Mouse (Mus musculus) frontal cortex, adult (tissue): ENCODE results near the gene Sec63.

Source experiments
- ATAC-seq: cut with Nextera tagmentation; 2 replicates; pipeline ENCODE4 v1.9.2; 2017; ENCODE audit warnings: mild to moderate bottlenecking, moderate library complexity, mixed read lengths; ENCODE audit not compliant: low TSS enrichment

Sec63 gene

DNA sequence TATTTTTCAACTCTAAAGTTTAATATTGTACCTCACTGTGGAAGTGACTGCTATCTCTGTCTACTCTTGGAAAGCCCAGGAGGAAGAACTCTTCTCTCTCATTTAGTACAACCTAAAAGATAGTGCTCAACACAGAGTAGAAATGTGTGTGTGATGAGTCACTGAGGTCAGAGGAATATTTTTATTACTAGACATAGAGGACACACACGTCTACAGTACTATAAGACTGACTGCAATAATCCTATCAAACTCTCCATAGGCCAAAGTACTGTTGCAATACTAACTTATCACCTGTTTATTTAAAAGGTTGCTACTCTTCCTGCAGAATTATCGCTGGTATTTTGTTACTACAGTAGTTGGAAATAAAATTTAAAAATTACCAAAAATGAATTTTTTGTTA lies 68.7 kb downstream of the Sec63 start:
- no peak for ATAC-seq

DNA sequence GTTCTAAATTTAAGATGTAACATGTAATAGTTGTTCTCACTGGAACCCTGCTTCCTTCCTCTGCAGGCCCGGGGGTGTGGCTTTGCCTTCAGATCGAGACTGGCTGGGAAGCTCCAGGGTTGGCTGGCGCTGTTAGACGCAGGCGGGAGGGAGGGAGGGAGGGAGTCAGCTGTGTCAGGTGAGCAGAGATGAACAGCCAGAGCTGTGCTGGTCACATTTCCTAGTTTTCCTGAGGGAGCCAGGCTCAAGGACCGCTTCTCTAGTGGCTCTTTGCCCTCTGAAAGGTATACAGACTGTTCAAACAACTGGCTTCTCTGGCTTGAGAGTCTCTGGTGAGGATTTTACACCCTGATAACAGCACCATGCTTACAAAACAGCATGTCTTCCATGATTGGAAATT lies 69.1 kb downstream of the Sec63 start:
- ATAC-seq = no peak

DNA sequence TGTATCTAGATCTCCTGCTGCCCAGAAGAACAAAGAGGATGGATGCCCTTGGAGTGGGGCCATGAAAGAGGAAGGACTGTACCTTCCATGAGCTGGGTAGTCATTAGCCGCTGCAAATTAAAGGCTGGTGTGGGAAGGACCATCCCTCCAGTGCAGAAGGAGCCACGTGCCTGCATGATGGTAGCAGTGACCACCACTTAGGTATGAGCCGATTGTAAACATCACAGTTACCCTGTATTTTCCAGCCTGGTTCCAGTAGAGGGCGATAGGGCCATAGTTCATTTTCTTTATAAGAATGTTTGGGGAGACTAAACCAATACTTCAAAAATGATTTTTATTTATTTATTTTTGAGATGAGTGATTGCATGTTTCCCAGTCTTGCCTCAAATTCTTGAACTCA lies 71.4 kb downstream of the Sec63 start:
- 0 out of 2 replicates have a peak, but pooled peaks have one; percentile 44 for ATAC-seq

DNA sequence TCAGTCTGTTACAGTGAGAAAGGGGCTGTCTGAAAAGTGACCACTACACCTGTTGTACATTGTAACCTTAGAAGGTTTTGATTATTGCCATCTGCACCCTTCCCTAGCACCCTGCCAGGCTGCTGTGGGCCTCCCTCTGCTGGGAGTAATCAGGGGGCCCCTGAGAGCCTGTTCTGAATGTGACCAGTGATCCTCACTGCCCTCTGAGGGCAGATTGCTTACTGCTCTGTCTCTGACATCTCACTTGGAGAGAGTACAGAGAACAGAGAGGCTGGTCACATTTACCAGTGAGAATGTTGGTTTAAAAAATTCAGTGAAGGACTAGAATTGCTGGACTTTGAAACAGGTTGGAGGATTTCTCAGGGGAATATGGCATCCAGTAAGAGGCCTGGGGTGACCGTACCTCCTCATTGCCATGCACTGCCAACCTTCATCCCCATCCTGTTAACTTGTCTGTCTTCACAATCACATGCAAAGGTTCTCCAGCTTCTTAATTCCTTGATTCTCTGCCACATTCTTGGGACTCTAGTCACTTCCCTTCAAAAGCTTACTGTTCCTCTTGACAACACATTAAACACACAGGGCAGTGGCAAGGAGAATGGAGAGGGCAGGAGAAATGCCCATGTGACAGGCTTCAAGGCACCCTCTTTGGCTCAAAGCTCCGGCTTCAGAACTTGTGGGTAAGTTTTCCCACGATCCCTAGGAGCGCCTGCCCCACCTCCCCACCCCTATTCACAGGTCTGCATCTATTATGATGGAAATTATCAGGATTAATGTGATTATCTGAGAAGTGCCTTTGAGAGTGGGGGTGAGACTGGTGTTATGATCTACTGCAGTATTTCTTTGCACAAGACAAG lies 72.8 kb downstream of the Sec63 start:
- ATAC-seq = no peak

DNA sequence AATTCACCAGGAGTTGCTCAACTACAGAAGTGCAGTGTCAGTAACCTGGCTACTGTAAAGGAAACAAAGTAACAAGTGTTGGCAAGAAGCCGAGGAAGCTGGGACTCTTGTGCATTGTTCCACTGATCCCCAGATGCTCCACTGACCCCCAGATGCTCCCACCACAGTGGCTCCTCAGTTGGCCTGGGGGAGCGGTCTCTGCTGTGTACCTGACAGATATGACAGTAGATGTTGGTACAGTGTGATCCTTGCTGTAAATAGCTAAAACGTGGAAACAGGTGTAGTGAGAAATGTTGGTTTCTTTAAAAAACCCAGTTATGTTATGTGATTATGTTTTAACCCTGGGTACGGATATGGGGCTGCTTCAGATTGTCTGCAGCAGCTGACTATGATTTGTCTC lies 76.8 kb downstream of the Sec63 start:
- ATAC-seq = no peak

DNA sequence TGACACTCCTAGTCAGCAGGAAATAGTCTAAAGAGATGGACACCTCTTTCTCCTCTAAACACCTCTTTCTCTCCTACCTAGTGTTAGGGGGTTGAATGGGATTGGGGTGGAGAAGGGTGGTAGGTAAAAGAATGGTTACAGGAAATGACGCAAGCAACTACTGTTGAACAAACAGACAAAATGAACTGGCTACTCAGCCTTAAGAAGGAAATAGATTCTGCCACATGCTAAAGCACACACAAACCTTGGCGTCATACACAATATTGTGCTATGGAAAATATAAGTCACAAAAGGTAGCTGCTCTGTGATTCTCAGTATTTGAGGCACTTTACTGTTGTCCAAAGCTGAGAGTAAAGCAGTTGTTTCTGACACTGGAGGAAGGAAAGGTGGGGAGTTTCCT lies 77.4 kb downstream of the Sec63 start:
- ATAC-seq = no peak

DNA sequence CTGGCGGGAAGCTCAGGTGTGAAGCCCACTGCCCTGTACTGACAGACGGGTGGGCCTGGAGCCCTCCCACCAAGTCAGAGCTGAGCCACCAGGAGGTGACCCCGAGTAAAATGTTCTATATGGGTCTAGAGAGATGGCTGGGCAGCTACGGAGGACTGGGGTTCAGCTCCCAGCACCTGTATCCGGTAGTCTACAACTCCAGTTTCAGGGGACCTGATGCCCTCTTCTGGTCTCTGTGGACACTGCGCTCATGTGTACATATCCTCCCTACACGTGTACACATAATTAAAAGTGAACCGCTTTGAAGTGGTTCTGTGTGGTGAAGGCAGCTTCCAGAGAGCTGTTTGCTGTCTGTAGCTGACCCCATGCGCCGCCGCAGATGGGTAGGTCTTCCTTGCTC lies 78.7 kb downstream of the Sec63 start:
- no peak for ATAC-seq

DNA sequence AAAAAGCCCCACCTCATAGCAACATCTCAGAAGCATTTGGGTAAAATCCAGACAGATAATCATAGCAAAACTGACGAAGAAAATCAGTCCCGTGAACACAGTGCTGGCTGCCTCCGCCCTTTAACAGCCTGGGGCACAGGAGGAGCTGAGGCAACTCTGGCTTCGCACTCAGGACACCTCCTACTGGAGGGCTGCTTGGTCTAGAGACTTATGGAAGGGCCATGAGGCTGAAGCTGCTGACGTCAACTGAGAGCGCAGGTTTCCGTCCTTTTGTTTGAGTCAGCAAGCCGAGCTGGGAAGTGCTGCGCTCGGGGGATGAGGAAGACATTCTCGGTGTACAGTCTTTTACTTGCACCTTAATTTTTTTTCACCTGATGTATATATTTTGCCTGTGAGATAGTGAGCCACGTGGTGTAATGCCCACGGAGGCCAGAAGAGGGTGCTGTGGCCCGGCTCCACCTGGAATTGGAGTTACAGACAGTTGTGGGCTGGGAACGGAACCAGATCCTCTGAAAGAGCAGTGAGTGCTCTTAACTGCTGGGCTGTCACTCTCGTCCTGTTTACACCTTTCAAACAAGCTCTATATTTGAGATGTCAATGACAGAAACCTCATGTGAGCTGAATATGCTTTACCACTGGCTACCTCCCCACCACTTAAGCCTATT lies 80.4 kb downstream of the Sec63 start:
- peak; percentile 4; the same call in 1 of the 2 replicates for ATAC-seq

DNA sequence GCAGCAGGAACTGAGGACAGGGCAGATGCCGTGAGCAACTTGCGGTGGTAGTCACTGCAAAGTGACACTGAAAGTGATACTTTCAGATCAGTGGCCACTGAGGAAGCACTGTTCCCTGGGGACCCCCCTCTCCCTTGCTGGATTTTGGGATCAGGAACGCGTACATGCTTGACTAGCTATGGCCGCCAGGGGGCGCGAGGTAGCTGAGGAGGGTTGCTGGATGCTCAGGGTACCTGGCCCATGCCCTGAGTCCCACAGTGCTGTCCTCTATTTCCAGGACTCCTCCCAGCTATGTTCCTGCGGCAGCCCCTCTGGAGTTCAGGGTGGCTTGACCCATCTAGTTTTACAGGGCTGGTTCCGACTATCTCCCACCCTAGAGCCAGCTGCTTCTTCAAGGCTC lies 81.1 kb downstream of the Sec63 start:
- ATAC-seq = peak; percentile 77

DNA sequence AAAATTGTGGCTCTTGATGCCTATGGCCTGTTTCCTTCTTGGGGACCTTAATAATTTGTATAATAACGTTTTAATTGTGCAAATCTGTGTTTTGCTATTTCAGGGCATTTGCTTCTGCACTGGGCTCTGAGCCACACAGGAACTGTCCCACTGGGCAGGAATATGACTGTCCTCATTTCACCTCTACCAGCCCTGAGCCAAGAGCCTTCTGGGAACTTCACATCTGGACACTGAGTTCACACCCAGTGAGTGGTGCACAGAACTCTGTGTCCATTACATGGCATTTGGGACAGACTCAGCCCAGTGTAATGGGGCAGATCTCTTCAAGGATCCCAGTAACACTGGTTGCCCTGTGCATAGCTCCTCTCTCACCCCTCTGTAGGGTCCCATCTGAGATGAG lies 82.1 kb downstream of the Sec63 start:
- ATAC-seq = no peak

DNA sequence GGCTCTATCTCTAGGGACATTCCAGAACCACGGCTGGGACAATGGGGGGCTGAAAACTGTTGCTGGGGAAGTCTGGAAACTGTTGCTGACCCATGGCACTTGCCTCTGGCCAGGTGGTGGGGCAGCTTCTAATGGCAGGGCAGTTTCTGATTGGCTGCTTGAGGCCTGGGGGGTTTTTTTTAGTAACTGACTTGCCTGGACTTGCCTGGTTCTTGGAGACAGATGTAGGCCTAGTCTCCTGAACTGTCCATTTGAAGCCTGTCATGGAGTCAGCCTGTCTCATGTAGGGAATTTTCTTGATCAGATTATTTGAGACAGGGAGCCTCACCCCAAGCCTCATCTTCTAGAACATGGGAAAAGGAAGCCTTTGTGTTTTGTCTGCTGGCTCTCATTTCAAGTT lies 84.2 kb downstream of the Sec63 start:
- no peak for ATAC-seq

DNA sequence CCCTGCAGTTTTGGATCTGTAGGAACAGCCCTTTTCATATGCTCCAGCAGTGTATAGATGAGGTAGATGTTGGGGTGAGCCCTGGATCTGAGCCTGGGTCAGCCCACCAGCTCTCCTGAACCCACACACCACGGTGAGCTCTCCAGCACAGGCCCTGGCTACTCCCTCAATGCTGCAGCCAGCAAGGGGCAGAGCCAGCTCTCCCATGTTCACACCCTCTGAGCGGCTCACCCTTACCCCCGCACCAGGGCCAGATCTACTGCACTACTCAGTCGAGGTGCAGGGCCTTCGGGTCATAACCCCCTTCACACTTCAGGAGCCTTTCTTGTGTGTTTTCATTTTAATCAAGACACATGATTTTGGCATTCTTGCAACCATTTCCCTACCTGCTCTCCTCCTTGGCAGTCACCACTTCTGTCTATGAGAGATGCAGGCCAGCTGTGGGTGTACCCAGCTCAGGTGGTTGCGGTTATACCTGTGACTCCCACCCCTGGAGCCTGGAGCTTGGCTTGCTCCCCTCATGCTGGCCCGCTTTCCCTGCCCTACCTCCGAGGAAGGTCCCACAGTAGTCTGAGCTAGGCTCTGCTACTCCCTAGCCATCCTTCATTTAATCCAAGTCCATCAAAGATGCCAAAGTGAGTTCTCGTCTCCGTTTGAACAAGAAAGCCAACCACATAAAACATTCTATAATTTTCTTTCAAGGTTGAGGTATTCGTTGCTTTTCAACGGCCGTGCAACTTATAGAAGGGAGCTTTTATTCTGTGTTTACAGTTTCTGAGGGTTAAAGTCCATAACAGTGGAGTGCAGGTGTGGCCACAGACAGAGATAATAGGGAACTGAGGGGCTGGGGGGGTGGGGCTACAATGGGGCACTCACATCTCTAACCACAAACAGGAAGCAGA lies 87.1 kb downstream of the Sec63 start:
- no peak for ATAC-seq

DNA sequence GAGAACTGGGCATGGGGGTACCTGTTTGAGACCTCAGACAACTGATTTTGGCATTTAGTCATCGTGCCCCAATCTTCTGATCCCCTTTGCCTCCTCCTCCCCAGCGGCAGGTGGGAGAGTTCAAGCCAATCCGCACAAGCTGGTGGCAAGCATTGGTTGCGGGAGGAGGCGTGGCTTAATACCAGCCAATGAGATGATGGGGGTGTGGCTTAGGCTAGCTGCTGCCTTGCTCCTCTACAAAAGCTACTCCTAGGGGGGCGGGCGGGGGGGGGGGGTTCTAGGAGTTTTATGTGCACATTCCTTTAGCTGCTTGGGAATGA lies 87.7 kb downstream of the Sec63 start:
- ATAC-seq = no peak

DNA sequence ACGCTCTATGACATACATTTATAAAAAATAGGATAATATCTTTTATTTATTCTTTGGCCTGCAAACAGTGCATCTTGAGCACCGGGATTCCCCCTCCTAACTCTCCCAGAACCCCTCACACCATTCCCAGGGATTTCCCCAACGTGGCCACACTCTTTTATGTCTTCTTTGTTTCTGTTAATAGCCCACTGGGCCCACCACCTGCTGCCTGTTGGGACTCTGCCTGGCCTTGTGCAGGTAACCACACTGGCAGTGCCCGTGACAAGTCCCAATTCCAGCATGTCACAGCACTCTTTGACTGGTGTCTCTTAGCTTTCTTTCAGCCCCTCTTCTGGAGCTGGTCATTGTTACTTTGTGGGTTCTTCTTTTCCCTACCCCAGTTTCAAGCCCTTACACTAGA lies 93.5 kb downstream of the Sec63 start:
- ATAC-seq = no peak

DNA sequence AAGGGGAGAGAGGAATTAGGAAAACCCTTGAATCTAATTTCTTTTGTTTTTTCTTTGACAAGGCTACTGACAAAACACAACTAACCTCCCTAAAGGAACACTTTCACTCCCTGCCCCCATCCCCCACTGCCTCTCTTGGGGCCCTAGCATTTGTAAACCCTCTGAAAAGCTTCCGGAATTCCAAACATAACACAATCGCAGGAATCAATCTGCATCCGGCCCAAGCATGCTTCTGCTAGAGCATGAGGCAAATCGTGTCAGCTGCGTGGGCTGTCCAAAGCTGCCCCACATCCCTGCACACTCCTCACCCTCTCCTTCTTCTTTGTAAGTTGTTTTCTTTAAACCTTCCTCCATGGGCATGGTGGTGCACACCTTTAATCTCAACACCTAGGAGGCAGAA lies 94.0 kb downstream of the Sec63 start:
- no peak for ATAC-seq

DNA sequence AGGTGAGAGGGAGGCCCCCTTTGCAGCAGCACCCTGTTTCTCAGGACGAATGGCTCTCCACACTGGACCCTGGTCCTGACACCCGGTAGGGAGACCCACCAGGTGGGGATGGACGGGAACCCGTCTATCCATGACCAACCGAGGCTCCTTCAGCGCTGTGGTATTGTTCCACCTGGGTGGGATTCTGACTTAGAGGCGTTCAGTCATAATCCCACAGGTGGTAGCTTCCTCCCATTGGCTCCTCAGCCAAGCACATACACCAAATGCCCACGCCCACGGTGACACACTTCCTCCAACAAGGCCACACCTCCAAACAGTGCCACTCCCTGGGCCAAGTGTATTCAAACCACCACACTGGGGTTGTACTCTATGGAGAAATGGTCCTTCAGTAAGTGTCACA lies 95.3 kb downstream of the Sec63 start:
- no peak for ATAC-seq

DNA sequence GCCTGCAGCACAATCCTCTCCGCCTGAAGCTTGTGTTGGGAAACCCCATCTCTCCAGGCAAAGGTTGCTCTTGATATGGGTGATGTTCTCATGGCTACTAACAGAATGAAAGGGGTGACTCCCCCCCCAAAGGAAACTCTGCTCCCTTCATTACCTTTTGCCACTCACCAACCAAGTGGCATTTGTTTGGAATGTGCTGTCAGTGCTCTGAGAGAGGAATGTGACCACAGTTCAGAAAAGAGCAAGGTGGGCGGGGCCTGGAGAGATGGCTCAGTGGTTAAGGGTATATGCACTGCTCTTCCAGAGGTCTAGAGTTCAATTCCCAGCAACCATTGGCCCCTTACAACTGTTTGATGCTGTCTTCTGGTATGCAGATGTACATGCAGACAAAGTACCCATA lies 95.7 kb downstream of the Sec63 start:
- ATAC-seq = no peak

DNA sequence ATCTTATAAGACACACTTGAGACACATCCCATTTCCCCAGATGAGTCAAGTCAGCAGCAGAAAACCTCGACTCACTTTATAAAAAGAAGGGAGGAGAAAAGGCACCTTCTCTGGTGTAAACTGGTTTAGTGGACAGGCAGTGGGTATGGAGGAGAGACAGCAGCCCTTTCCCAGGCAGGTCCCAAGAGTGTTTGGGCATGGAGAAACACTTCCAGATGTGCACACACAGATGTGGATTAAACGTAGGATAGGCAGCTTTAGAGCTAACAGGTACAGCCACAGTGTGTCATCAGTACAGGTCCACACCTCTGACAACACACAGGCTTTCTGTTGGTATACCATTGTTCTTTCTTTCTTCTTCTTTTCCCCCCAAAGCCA lies 98.5 kb downstream of the Sec63 start:
- ATAC-seq = 0 out of 2 replicates have a peak, but pooled peaks have one; percentile 0

DNA sequence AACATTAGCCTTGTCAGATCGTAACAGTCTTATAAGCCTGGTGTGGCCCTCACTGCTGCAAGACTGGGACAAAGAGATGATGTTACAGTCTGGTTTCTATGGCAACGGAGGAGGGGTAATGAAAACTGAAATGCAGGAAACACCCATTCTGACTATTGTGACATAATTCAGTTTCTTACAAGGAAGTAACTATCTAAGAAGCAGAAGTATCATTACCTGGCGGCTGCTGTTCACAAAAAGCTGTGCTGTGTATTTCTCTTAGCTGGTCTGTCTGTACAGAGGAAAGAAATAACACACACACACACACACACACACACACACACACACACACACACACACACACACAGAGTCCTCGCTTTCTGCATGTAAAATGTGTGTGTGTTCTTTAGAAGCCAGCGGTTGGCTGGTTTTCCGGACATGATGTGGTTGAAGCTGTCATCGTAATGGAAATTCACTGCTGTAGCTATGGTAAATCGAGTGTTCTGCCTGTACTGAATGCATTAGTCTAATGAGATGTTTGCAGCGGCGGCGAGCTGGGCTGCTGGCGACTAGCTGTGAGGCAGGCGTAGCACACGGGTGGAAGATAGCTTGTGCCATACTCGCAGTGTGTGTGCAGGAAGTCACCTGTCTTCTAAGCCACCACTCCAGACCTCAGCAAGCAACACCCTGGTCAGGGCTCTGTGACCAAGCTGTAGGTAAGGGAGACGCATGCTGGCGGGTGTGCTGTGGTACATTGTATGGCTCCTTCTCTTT lies 99.0 kb downstream of the Sec63 start, which contains the start of gene Scml4:
Gene Scml4, plus strand, starts transcription at position 212 of the 753 bp plus-strand sequence.
- ATAC-seq = peak; percentile 68

DNA sequence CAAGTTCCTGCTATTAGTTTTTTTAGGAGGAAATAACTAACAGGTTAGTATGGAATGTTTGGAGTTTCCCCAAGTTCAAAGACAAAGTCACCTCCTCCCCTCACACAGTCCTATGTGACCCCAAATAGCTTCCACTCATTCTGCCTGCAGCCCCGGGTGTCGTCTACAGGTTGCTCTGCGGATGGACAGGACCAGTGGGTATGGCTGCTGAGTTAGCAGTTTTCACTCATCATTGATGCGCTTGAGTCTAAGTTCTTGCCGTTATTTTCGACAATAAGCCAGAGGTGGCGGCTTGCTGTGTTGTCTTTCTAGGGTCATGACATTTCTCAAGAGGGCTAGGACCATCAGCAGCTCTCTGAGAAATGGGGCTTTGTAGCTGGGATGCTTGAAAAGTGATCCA lies 100.2 kb downstream of the Sec63 start:
- ATAC-seq = no peak

DNA sequence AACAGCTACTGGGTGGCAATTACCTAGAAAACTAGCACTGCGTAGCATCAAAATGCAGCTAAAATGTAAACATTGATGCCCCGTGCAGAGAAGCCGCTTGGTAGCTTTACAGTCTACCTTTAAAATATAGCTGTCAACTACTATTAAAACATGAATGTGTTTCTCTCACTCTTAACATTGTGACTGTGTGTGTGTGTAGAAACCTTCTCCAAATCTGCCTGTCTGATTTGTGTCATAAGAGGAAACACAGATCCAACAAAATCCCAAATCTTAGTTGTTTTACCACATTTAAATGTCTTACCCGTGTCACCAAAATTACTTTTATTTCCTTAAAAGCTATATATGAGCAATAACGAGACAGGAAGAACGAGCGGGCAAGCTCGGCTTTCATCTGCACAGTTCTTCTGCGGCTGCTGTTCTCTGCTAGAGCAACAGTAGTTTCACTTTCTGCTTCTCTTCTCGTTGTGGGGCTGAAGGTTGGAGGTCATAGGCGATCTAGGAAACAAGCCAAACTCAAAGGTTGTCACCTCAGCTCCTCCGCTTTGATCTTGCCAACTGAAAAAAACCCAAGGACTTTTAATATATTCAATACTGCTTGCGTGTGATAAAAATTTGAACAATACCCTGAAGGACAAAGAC lies 100.9 kb downstream of the Sec63 start:
- ATAC-seq = no peak
